Mouse (Mus musculus) cerebellum, postnatal 14 days (tissue): ENCODE measurements around the gene Mark4.

Experiments used
- DNase-seq, 2 experiments: peaks; one replicate each; pipeline ENCODE4 v3.0.0; 2021; ENCODE audit warnings: mixed read lengths in 2 of 2

Gene Mark4

GRCm38 (mm10) chr7:19469404-19469803, 10.8 kb upstream of the Mark4 start:
- DNase-seq, result no peak

- DNase-seq, result no peak
Observed at GRCm38 (mm10) chr7:19468279-19468678, 9.7 kb upstream of the Mark4 start.

GRCm38 (mm10) chr7:19467638-19468037, 9.0 kb upstream of the Mark4 start:
- DNase-seq, result no peak

- no peak for DNase-seq
Observed at GRCm38 (mm10) chr7:19466602-19467145, 8.1 kb upstream of the Mark4 start.

GRCm38 (mm10) chr7:19464367-19465307, 6.0 kb upstream of the Mark4 start:
- no peak for DNase-seq

GRCm38 (mm10) chr7:19462884-19463381, 4.3 kb upstream of the Mark4 start, which contains the start of gene Exoc3l2:
Gene Exoc3l2 (plus strand): TSS chr7:19463331.
- no peak for DNase-seq

- no peak for DNase-seq
Observed at GRCm38 (mm10) chr7:19462443-19462842, 3.8 kb upstream of the Mark4 start.

GRCm38 (mm10) chr7:19461488-19461887, 2.9 kb upstream of the Mark4 start:
- peak; percentile 87 to 91 for DNase-seq

- DNase-seq, result no peak
Observed at GRCm38 (mm10) chr7:19460500-19460899, 1.9 kb upstream of the Mark4 start.

- no peak for DNase-seq
Observed at GRCm38 (mm10) chr7:19459144-19459870, 686 bp upstream of the Mark4 start.

GRCm38 (mm10) chr7:19458072-19458486, 542 bp downstream of the Mark4 start:
- DNase-seq, result peak; percentile 70 to 86

- DNase-seq, result no peak
Observed at GRCm38 (mm10) chr7:19457414-19458071, 1.1 kb downstream of the Mark4 start.

GRCm38 (mm10) chr7:19456628-19457027, 2.0 kb downstream of the Mark4 start:
- DNase-seq, result no peak

GRCm38 (mm10) chr7:19455819-19456495, 2.7 kb downstream of the Mark4 start:
- DNase-seq, result peak; percentile 61 to 64

GRCm38 (mm10) chr7:19455186-19455585, 3.4 kb downstream of the Mark4 start:
- DNase-seq, result no peak

GRCm38 (mm10) chr7:19449165-19449564, 9.5 kb downstream of the Mark4 start:
- peak; percentile 69 to 71 for DNase-seq

GRCm38 (mm10) chr7:19447689-19448088, 10.9 kb downstream of the Mark4 start:
- peak; percentile 84 to 85 for DNase-seq

GRCm38 (mm10) chr7:19444801-19445200, 13.8 kb downstream of the Mark4 start:
- DNase-seq, result no peak

- peak; percentile 97 to 99 for DNase-seq
Observed at GRCm38 (mm10) chr7:19443344-19443743, 15.3 kb downstream of the Mark4 start.

- DNase-seq, result no peak
Observed at GRCm38 (mm10) chr7:19441448-19442091, 17.1 kb downstream of the Mark4 start.

GRCm38 (mm10) chr7:19437048-19437447, 21.6 kb downstream of the Mark4 start:
- no peak for DNase-seq
